Mouse (Mus musculus) mesoderm, embryonic 11.5 days (tissue): ENCODE measurements around the gene Cntn2.
A peak's percentile ranks its signal among the peaks of the same experiment; 100 is the strongest.
"Not testable (repeated sequence)": the region's sequence is repeated elsewhere in the genome, so short reads cannot be mapped to it uniquely, and the experiment has no call there.

Experiments
- DNase-seq: peaks from one replicate; pipeline ENCODE4 v3.0.0-alpha.2; 2012; ENCODE audit warnings: low read depth, low spot score

Cntn2 gene

GRCm38 (mm10) chr1:132511521-132511920, 31.5 kb downstream of the Cntn2 start:
- DNase-seq = no peak

DNA sequence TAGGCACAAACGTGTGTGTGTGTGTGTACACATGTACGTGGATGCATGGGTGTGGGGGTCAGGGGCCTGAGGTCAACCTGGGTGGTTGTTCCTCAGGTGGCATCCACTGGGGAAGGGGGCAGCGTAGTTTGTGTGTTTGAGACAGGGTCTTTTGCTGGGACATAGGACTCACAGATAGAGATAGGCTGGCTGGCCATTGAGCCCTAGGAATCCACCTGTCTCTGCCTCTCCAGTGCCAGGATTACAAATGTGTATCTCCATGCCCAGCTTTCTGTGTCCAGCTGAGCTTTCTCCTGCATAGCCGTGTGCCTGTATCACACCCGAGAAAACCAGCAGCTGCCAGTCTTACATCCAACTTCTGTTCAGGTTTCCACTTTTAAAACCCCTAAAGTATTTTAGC, 33.3 kb downstream of the Cntn2 start:
- DNase-seq = no peak

GRCm38 (mm10) chr1:132506656-132507055, 36.4 kb downstream of the Cntn2 start:
- no peak for DNase-seq

DNA sequence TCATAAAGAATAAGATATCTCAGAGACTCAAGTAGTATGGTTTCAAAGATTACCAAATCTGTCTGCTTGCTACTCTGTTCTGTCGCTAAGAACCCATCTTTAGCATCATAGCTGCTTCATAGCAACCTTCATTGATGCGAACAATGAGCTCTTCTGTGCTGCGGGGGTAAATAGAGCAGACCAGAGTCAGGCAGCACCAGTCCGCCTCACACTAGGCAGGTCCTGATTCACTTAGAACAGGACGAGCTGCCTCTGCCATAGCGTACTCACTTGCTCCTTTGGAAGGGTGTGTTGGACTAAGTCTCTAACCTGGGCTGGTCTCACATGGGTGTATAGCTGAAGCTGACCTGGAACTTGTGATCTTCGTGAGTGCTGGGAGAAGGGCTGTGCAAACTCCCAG, 37.0 kb downstream of the Cntn2 start, which contains the start of gene Tmem81:
Gene Tmem81 (plus strand): TSS at position 173 of the 400 bp plus-strand sequence.
- DNase-seq = no peak

DNA sequence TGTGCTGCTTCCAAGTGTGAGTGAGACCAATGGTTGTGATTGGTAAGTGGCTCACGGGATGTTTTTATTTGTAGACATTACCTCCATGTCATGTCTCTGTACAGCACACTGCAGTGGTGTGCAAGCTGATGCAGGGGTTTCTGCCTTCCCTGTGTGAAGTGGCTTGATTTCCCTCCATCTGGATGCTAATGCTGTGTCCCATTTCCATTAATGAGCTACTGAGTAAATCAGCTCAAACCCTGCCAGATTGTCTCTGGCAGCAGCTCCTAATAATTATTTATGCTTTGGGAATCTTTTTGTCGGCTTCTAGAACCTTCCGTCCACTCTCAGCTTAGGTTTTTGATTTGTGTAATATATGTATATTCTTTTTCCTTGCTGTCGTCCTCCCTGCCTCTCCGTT, 37.9 kb downstream of the Cntn2 start:
- DNase-seq = no peak

- DNase-seq = no peak
Observed at GRCm38 (mm10) chr1:132500535-132500934, 42.5 kb downstream of the Cntn2 start.

- no peak for DNase-seq
Observed at GRCm38 (mm10) chr1:132483759-132484158, 59.3 kb downstream of the Cntn2 start.

DNA sequence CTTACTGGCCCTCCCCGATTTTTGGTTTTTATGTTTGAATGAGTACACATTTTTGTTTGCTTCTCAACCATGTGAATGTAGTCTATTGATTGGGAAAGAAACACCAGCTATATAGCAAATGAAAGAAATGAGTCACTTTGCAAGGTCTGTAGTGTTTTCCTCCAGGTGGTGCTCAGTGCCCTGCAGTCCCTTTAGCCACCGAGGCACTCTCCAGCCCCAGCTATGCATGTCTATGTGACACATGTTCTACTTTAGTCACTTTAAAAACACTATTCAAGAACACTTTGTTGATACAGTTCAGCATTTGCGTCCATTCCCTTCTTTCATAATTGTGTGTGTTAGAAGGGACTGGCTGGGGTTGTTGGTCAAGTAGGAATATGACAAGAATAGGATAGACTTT, 59.8 kb downstream of the Cntn2 start:
- DNase-seq = no peak

GRCm38 (mm10) chr1:132481619-132482018, 61.4 kb downstream of the Cntn2 start:
- no peak for DNase-seq

GRCm38 (mm10) chr1:132479438-132479837, 63.6 kb downstream of the Cntn2 start:
- DNase-seq = no peak

DNA sequence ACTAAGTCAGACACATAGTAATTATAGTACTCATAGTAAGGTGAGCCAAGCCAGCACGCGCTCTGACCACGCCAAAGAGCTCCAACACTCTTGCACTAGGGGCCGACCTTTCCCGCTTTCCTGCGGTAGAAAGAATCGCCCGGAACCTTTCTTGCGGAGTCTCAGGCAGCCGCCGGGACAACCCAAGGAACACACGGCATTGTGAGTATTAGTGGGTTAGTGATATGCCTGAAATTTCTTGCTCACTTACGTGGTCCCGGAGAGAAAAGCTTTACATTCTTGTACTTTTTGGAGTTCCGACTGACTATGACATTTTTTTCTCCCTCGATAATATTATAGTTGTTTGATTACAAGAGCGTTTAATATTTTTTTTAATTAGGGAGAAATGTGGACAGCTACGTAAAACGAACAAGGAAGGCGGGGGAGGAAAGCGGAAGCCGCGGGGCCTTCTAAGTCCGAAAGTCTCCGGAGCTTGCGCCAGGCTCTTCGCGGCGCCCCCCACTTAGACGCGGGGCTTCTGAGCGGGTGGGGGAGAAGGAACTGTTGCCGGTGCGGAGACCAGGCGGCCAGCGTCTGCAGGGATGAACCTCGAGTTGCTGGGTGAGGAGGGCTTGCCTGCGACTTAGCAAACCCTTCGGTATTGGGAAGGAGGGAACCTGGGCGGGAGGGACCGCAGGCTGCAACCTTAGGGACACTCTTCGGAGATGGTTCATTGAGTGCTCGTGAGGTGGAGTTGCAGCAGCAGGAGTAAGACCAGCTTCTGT, 65.9 kb downstream of the Cntn2 start, which contains the start of gene Rbbp5:
Gene Rbbp5 (plus strand): TSS at position 438 of the 764 bp plus-strand sequence.
- peak; percentile 91 for DNase-seq

- no peak for DNase-seq
Observed at GRCm38 (mm10) chr1:132476575-132476927, 66.5 kb downstream of the Cntn2 start.

DNA sequence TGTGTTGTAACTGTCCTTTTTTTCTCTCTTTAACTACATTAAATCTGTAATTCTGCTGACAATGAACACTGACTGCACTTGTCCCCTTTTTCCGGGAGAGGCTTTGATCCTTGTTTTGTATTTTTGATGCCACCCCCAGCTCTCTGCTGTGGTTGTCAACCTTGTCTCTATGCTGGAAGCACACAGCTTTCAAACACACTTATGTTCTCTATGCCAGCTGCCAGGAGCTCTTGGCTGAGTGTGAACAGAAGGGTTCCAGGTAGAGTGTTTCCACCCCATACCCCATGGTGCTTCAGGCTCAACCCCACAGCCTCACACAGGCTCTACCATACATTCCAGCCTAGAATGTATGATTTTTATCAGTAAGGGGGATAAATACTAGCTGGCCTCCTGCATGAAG, 68.6 kb downstream of the Cntn2 start:
- DNase-seq = no peak

DNA sequence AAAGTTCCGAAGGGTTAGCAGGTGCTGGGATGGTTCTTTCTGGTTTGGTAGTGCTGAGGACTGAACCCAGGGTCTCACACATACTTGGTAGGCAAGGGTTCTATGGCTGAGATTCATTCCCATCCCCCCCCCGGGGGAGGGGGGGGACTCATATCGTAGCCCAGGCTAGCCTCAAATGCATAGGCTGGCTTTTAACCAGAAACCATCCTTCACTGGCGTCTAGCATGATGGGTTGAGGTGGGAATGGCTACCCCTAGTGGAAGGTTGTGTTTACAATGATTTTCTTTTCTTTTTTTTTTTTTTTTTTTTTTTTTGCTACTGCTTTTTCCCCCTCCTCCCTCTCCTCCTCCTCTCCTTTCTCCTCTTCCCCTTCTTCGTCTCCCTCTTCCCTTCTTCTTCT, 70.5 kb downstream of the Cntn2 start:
- DNase-seq = no peak

- no peak for DNase-seq
Observed at GRCm38 (mm10) chr1:132471499-132471898, 71.6 kb downstream of the Cntn2 start.

DNA sequence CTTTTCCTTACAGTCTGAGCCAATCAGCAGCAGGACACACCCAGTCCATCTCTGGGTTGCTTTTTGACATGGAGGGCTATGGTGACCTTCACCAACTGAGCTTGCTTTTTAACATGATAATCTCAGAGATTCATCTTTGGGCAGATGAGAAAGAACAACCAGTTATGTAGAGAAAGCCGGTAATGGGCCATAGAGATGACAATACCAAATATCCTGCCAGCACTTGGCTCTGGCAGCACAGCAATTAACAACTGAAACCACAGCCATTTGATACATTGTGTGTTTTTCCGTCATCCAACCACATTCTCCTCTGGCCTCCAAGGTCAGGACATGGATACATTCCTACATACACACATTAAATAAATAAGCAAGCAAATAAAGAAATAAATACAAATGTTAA, 72.0 kb downstream of the Cntn2 start:
- DNase-seq = no peak

DNA sequence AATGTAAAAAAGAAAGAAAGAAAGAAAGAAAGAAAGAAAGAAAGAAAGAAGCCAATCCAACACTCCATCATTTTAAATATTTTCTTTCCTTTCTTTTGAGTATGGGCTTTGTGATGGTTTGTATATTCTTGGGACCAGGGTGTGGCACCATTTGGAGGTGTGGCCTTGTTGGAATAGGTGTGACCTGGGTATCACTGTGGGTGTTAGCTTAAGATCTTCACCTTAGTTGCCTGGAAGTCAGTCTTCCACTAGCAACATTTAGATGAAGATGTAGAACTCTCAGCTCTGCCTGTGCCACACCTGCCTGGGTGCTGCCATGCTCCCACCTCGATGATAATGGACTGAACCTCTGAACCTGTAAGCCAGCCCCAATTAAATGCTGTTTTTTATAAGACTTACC, 73.0 kb downstream of the Cntn2 start:
- not testable (repeated sequence) for DNase-seq

GRCm38 (mm10) chr1:132469519-132469918, 73.5 kb downstream of the Cntn2 start:
- no peak for DNase-seq

- DNase-seq = no peak
Observed at GRCm38 (mm10) chr1:132468926-132469325, 74.1 kb downstream of the Cntn2 start.

DNA sequence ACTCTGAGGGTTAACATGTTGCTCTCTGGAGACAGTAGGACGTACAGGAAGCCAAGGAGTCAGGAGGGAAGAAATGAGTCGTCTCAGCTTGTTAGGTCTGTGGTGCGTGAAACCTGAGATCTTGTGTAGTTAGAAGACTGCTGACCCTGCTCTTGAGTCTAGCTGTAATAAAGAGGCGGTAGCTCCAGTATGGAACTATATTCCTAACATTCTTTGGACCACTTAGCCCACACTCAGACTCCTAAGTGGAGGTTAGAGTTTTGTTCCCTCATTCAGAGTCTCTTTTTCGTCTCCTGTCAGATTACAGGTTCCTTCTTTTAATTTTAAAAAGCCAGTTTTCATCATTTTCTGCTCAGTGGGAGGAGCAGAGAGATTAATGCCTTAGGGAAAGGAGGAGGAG, 78.4 kb downstream of the Cntn2 start:
- no peak for DNase-seq
